Mouse (Mus musculus) heart, postnatal 0 days (tissue): ENCODE measurements around the gene Olfr328. TPM values are rescaled to one million over a fixed set of nuclear protein-coding genes. Genes with fewer than 3 reads are reported as not detected.

Experiments used
- ATAC-seq: fragments of 200-750 bp; cut with Nextera tagmentation; 2 replicates; pipeline ENCODE4 v1.8.0; 2017; ENCODE audit warnings: low read depth, moderate number of reproducible peaks, moderate library complexity; ENCODE audit not compliant: insufficient read depth
- DNase-seq: peaks from one replicate; pipeline ENCODE4 v3.0.0-alpha.2; 2016; ENCODE audit warnings: low spot score
- H3K27ac ChIP-seq: fragments of 300-500 bp; sonication (generic); 2 replicates; pipeline ENCODE4 v1.5.1; 2014; ENCODE audit warnings: low read depth, mild to moderate bottlenecking
- H3K27me3 ChIP-seq: fragments of 300-500 bp; sonication (generic); 2 replicates; pipeline ENCODE4 v1.6.1; 2014; ENCODE audit warnings: low read length, mixed read lengths; ENCODE audit not compliant: control insufficient read depth, insufficient read depth
- H3K36me3 ChIP-seq: fragments of 300-500 bp; sonication (generic); replicated peaks from 2 replicates; pipeline ENCODE4 v1.6.1; 2014; ENCODE audit warnings: low read length, mixed read lengths; ENCODE audit not compliant: control insufficient read depth, insufficient read depth
- H3K4me1 ChIP-seq: fragments of 300-500 bp; sonication (generic); 2 replicates; pipeline ENCODE4 v1.6.1; 2014; ENCODE audit warnings: antibody characterized with exemption; ENCODE audit not compliant: control insufficient read depth, insufficient read depth
- H3K4me2 ChIP-seq: fragments of 300-500 bp; sonication (generic); 2 replicates; pipeline ENCODE4 v1.6.1; 2014; ENCODE audit warnings: low read depth, mild to moderate bottlenecking, low read length, moderate library complexity
- H3K4me3 ChIP-seq: fragments of 300-500 bp; sonication (generic); 2 replicates; pipeline ENCODE4 v1.5.1; 2014; ENCODE audit warnings: low read depth, low read length
- H3K9ac ChIP-seq: fragments of 300-500 bp; sonication (generic); replicated peaks from 2 replicates; pipeline ENCODE4 v1.6.1; 2014; ENCODE audit warnings: low read depth, low read length, mixed read lengths
- H3K9me3 ChIP-seq: fragments of 300-500 bp; sonication (generic); replicated peaks from 2 replicates; pipeline ENCODE4 v1.6.1; 2016; ENCODE audit warnings: low read length; ENCODE audit not compliant: control insufficient read depth
- CTCF ChIP-seq: IDR thresholded peaks from 2 replicates; pipeline ENCODE4 v1.5.1; 2016; ENCODE audit warnings: antibody characterized with exemption, control low read depth, low read depth
- EP300 ChIP-seq: IDR thresholded peaks from 2 replicates; pipeline ENCODE4 v1.6.1; 2016; ENCODE audit warnings: antibody characterized with exemption, low read depth
- WGBS: fragments of 180-500 bp; shearing (Covaris S2); extraction: QIAGEN DNeasy Blood & Tissue Kit; methylation state at CpG from one replicate; pipeline ENCODE4 v1.1.7; 2014; 5-methylcytosine and 5-hydroxymethylcytosine counted together
- polyA plus RNA-seq: library from polyadenylated mRNA; unstranded; fragments of >200 nt; fragmentation: Nextera tagmentation; extraction: Ambion mirVana; gene quantifications from 2 replicates; pipeline ENCODE4 v1.2.1, GENCODE M21; 2015
- total RNA-seq: library from RNA; depleted of rRNA; stranded (reverse); fragments of >200 nt; gene quantifications from 2 replicates; pipeline ENCODE4 v1.2.3, GENCODE M21; 2014; ENCODE audit warnings: low replicate concordance; rRNA removed

Olfr328 gene
- total RNA-seq (not detected in 2 replicates), polyA plus RNA-seq (not detected in 2 replicates)

GRCm38 (mm10) chr11:58555536-58555935 is at the start of gene Olfr328:
TSS of gene Olfr328 (minus strand) at chr11:58555636.
- Histone ChIP-seq H3K36me3 (no peaks in the 10 kb centered on the region), H3K4me1 (no peaks in the 10 kb centered on the region), H3K27me3 (no peaks in the 10 kb centered on the region), H3K9ac (no peak within 1 kb of the TSS), H3K9me3 (no peaks in the 10 kb centered on the region), H3K27ac (no peak within 1 kb of the TSS), H3K4me3 (no peak within 1 kb of the TSS), H3K4me2 (no peak within 1 kb of the TSS)
- ATAC-seq (no peak), DNase-seq (no peak)
- WGBS: 70% methylated on average over 1 of the region's 1 CpGs
- TF ChIP-seq CTCF (no peak), EP300 (no peak)

- no peak for ATAC-seq
- no peaks in the 10 kb centered on the region for H3K27me3 ChIP-seq
- no peak overlapping the region for H3K27ac ChIP-seq
- no peak for DNase-seq
- H3K4me1 ChIP-seq: no peaks in the 10 kb centered on the region
- H3K9me3 ChIP-seq: no peaks in the 10 kb centered on the region
- no peak overlapping the region for H3K4me2 ChIP-seq
- H3K9ac ChIP-seq: no peak overlapping the region
- no peak overlapping the region for H3K4me3 ChIP-seq
- TF ChIP-seq CTCF (no peak), EP300 (no peak)
- no peaks in the 10 kb centered on the region for H3K36me3 ChIP-seq
- 41% methylated on average over 3 of the region's 3 CpGs for WGBS
Observed at GRCm38 (mm10) chr11:58605228-58605627, 49.8 kb upstream of the Olfr328 start.

- H3K27ac ChIP-seq: no peak overlapping the region
- TF ChIP-seq CTCF: no peak
- TF ChIP-seq EP300: no peak
- H3K4me3 ChIP-seq: no peak overlapping the region
- H3K9ac ChIP-seq: no peak overlapping the region
- no peaks in the 10 kb centered on the region for H3K36me3 ChIP-seq
- no peaks in the 10 kb centered on the region for H3K4me1 ChIP-seq
- DNase-seq: no peak
- H3K9me3 ChIP-seq: no peaks in the 10 kb centered on the region
- no peaks in the 10 kb centered on the region for H3K27me3 ChIP-seq
- no peak overlapping the region for H3K4me2 ChIP-seq
- ATAC-seq: no peak
- WGBS: 60% methylated on average over 2 of the region's 2 CpGs
Observed at GRCm38 (mm10) chr11:58604688-58605087, 49.3 kb upstream of the Olfr328 start.

GRCm38 (mm10) chr11:58602800-58603560 is 47.5 kb upstream of the Olfr328 start:
- Histone ChIP-seq H3K27me3 (no peaks in the 10 kb centered on the region), H3K27ac (no peak overlapping the region), H3K9me3 (no peaks in the 10 kb centered on the region), H3K9ac (no peak overlapping the region), H3K4me1 (no peaks in the 10 kb centered on the region), H3K4me2 (no peak overlapping the region), H3K4me3 (no peak overlapping the region), H3K36me3 (no peaks in the 10 kb centered on the region)
- no peak for DNase-seq
- WGBS: 71% methylated on average over 6 of the region's 6 CpGs
- ATAC-seq: no peak
- TF ChIP-seq EP300: no peak
- no peak for TF ChIP-seq CTCF

GRCm38 (mm10) chr11:58602062-58602461 is 46.6 kb upstream of the Olfr328 start:
- H3K4me3 ChIP-seq: no peak overlapping the region
- H3K36me3 ChIP-seq: no peaks in the 10 kb centered on the region
- H3K27ac ChIP-seq: no peak overlapping the region
- no peak overlapping the region for H3K9ac ChIP-seq
- TF ChIP-seq CTCF: no peak
- TF ChIP-seq EP300: no peak
- H3K4me1 ChIP-seq: no peaks in the 10 kb centered on the region
- H3K27me3 ChIP-seq: no peaks in the 10 kb centered on the region
- DNase-seq (no peak), ATAC-seq (no peak)
- H3K9me3 ChIP-seq: no peaks in the 10 kb centered on the region
- H3K4me2 ChIP-seq: no peak overlapping the region

- no peak for ATAC-seq
- no peak for TF ChIP-seq EP300
- TF ChIP-seq CTCF: no peak
- no peak overlapping the region for H3K27ac ChIP-seq
- no peaks in the 10 kb centered on the region for H3K36me3 ChIP-seq
- WGBS: 81% methylated on average over 13 of the region's 13 CpGs
- no peak overlapping the region for H3K9ac ChIP-seq
- no peak overlapping the region for H3K4me2 ChIP-seq
- no peak overlapping the region for H3K4me3 ChIP-seq
- H3K4me1 ChIP-seq: no peaks in the 10 kb centered on the region
- DNase-seq: no peak
- no peaks in the 10 kb centered on the region for H3K27me3 ChIP-seq
- no peaks in the 10 kb centered on the region for H3K9me3 ChIP-seq
Observed at GRCm38 (mm10) chr11:58597837-58598236, 42.4 kb upstream of the Olfr328 start.
